Mouse (Mus musculus) cerebellum, adult (tissue): ENCODE data around the gene Rgs9bp.
"Not testable (repeated sequence)": the region's sequence is repeated elsewhere in the genome, so short reads cannot be mapped to it uniquely, and the experiment has no call there.

Experiments
- ATAC-seq: cut with Nextera tagmentation; 2 replicates; pipeline ENCODE4 v1.9.2; 2017; ENCODE audit warnings: mild to moderate bottlenecking, moderate library complexity, mixed read lengths; ENCODE audit not compliant: insufficient number of reproducible peaks, low FRiP score, low TSS enrichment

Gene Rgs9bp

GRCm38 (mm10) chr7:35584068-35584785 is 1.2 kb downstream of the Rgs9bp start:
- no peak for ATAC-seq

- no peak for ATAC-seq
Observed at GRCm38 (mm10) chr7:35583476-35584025, 1.8 kb downstream of the Rgs9bp start.

GRCm38 (mm10) chr7:35582719-35583118 is 2.7 kb downstream of the Rgs9bp start:
- ATAC-seq, result no peak

- no peak for ATAC-seq
Observed at GRCm38 (mm10) chr7:35579849-35580248, 5.5 kb downstream of the Rgs9bp start.

GRCm38 (mm10) chr7:35570883-35571282 is 14.5 kb downstream of the Rgs9bp start:
- not testable (repeated sequence) for ATAC-seq

- ATAC-seq, result not testable (repeated sequence)
Observed at GRCm38 (mm10) chr7:35569724-35570123, 15.7 kb downstream of the Rgs9bp start.

- ATAC-seq, result not testable (repeated sequence)
Observed at GRCm38 (mm10) chr7:35565965-35566364, 19.4 kb downstream of the Rgs9bp start.

GRCm38 (mm10) chr7:35564872-35565271 is 20.5 kb downstream of the Rgs9bp start:
- ATAC-seq, result not testable (repeated sequence)

- ATAC-seq, result no peak
Observed at GRCm38 (mm10) chr7:35564067-35564865, 21.1 kb downstream of the Rgs9bp start.

- no peak for ATAC-seq
Observed at GRCm38 (mm10) chr7:35563071-35563470, 22.3 kb downstream of the Rgs9bp start.

- no peak for ATAC-seq
Observed at GRCm38 (mm10) chr7:35559838-35560237, 25.5 kb downstream of the Rgs9bp start.

GRCm38 (mm10) chr7:35558681-35559080 is 26.7 kb downstream of the Rgs9bp start:
- ATAC-seq, result no peak

- ATAC-seq, result no peak
Observed at GRCm38 (mm10) chr7:35557577-35557976, 27.8 kb downstream of the Rgs9bp start.

GRCm38 (mm10) chr7:35556905-35557304 is 28.5 kb downstream of the Rgs9bp start:
- ATAC-seq, result no peak

- ATAC-seq, result no peak
Observed at GRCm38 (mm10) chr7:35556205-35556603, 29.2 kb downstream of the Rgs9bp start, which contains the start of gene Nudt19. TSS of gene Nudt19 (minus strand) at chr7:35556304.

- ATAC-seq, result peak; percentile 85
Observed at GRCm38 (mm10) chr7:35555224-35556204, 29.9 kb downstream of the Rgs9bp start.

- peak; percentile 47; the same call in 1 of the 2 replicates for ATAC-seq
Observed at GRCm38 (mm10) chr7:35554605-35555175, 30.7 kb downstream of the Rgs9bp start.

- no peak for ATAC-seq
Observed at GRCm38 (mm10) chr7:35553751-35554604, 31.4 kb downstream of the Rgs9bp start.

GRCm38 (mm10) chr7:35545881-35546280 is 39.5 kb downstream of the Rgs9bp start:
- peak; percentile 64; the same call in 1 of the 2 replicates for ATAC-seq
